Mouse (Mus musculus): ENCODE data around the gene Aspdh. TPM values are rescaled to one million over a fixed set of nuclear protein-coding genes. Genes with fewer than 3 reads are reported as not detected.

Aspdh gene
- polyA plus RNA-seq, 1 experiment: not detected

GRCm38 (mm10) chr7:44471880-44472557 lies 6.8 kb downstream of the Aspdh start:
- Histone ChIP-seq H3K27me3 (ENCODE audit: control insufficient read depth, insufficient read depth, insufficient read length) (no peaks in the 10 kb centered on the region), H3K36me3 (ENCODE audit: control insufficient read depth, insufficient read depth) (no peaks in the 10 kb centered on the region), H3K4me3 (no peak overlapping the region), H3K4me2 (ENCODE audit: low read depth) (no peak overlapping the region), H3ac (ENCODE audit: control insufficient read depth, insufficient read length) (no peak overlapping the region), H3K79me2 (ENCODE audit: control insufficient read depth, insufficient read depth) (no peaks in the 10 kb centered on the region)
- no peak for TF ChIP-seq TCF3 (IDR thresholded peaks at IDR 0.05; ENCODE audit: insufficient read length, low read depth)
- TF ChIP-seq MYOD1 (IDR thresholded peaks at IDR 0.05; ENCODE audit: control insufficient read depth in 1 of 3, insufficient read length in 2 of 3, low read depth in 2 of 3): peak in 1 of 3 experiments; percentile 68
- peak in 1 of 3 experiments; percentile 51 for TF ChIP-seq MYOG (IDR thresholded peaks at IDR 0.05; ENCODE audit: control insufficient read depth in 1 of 3, insufficient read depth in 1 of 3, insufficient read length in 2 of 3, low read depth in 2 of 3)
- TF ChIP-seq POLR2AphosphoS2 (IDR thresholded peaks at IDR 0.05; ENCODE audit: insufficient read length, low read depth): peak; percentile 82

GRCm38 (mm10) chr7:44472558-44472885 lies 7.3 kb downstream of the Aspdh start:
- Histone ChIP-seq H3K27me3 (ENCODE audit: control insufficient read depth, insufficient read depth, insufficient read length) (no peaks in the 10 kb centered on the region), H3K79me2 (ENCODE audit: control insufficient read depth, insufficient read depth) (no peaks in the 10 kb centered on the region), H3K4me2 (ENCODE audit: low read depth) (peak overlapping the region; percentile 55), H3K4me3 (no peak overlapping the region), H3ac (ENCODE audit: control insufficient read depth, insufficient read length) (no peak overlapping the region), H3K36me3 (ENCODE audit: control insufficient read depth, insufficient read depth) (no peaks in the 10 kb centered on the region)
- no peak for TF ChIP-seq SRF (IDR thresholded peaks at IDR 0.05; ENCODE audit: control insufficient read depth, insufficient read length, low read depth)
- no peak for TF ChIP-seq MYOD1 (IDR thresholded peaks at IDR 0.05; ENCODE audit: control insufficient read depth in 1 of 3, insufficient read length in 2 of 3, low read depth in 2 of 3)
- no peak for TF ChIP-seq CEBPB (IDR thresholded peaks at IDR 0.05; ENCODE audit: insufficient read depth, poor library complexity, severe bottlenecking)
- TF ChIP-seq USF1 (IDR thresholded peaks at IDR 0.05; ENCODE audit: low read depth): no peak
- no peak for TF ChIP-seq MYOG (IDR thresholded peaks at IDR 0.05; ENCODE audit: control insufficient read depth in 1 of 3, insufficient read depth in 1 of 3, insufficient read length in 2 of 3, low read depth in 2 of 3)
- no peak for TF ChIP-seq E2F4 (IDR thresholded peaks at IDR 0.05; ENCODE audit: insufficient read depth)
- no peak for TF ChIP-seq POLR2A (IDR thresholded peaks at IDR 0.05; ENCODE audit: insufficient read length, low read depth)

GRCm38 (mm10) chr7:44472961-44473646 lies 7.9 kb downstream of the Aspdh start:
- Histone ChIP-seq H3ac (ENCODE audit: control insufficient read depth, insufficient read length) (peak overlapping the region; percentile 29), H3K27me3 (ENCODE audit: control insufficient read depth, insufficient read depth, insufficient read length) (no peaks in the 10 kb centered on the region), H3K36me3 (ENCODE audit: control insufficient read depth, insufficient read depth) (no peaks in the 10 kb centered on the region), H3K4me3 (peak overlapping the region; percentile 31), H3K79me2 (ENCODE audit: control insufficient read depth, insufficient read depth) (no peaks in the 10 kb centered on the region), H3K4me2 (ENCODE audit: low read depth) (peak overlapping the region; percentile 66)
- TF ChIP-seq MYOD1 (IDR thresholded peaks at IDR 0.05; ENCODE audit: control insufficient read depth in 1 of 3, insufficient read length in 2 of 3, low read depth in 2 of 3) (peak; percentile 86 to 97 (median 93)), POLR2A (IDR thresholded peaks at IDR 0.05; ENCODE audit: insufficient read length, low read depth) (peak; percentile 76), USF1 (IDR thresholded peaks at IDR 0.05; ENCODE audit: low read depth) (no peak), TCF12 (IDR thresholded peaks at IDR 0.05; ENCODE audit: insufficient read depth, poor library complexity, severe bottlenecking) (peak; percentile 94), REST (IDR thresholded peaks at IDR 0.05; ENCODE audit: insufficient read depth, insufficient read length) (no peak), SRF (IDR thresholded peaks at IDR 0.05; ENCODE audit: control insufficient read depth, insufficient read length, low read depth) (peak; percentile 94), POLR2AphosphoS2 (IDR thresholded peaks at IDR 0.05; ENCODE audit: insufficient read length, low read depth) (peak; percentile 93), MAX (IDR thresholded peaks at IDR 0.05; ENCODE audit: low read depth) (no peak), MYOG (IDR thresholded peaks at IDR 0.05; ENCODE audit: control insufficient read depth in 1 of 3, insufficient read depth in 1 of 3, insufficient read length in 2 of 3, low read depth in 2 of 3) (peak; percentile 93 to 95 (median 95)), TCF3 (IDR thresholded peaks at IDR 0.05; ENCODE audit: insufficient read length, low read depth) (peak; percentile 85), CEBPB (IDR thresholded peaks at IDR 0.05; ENCODE audit: insufficient read depth, poor library complexity, severe bottlenecking) (no peak), E2F4 (IDR thresholded peaks at IDR 0.05; ENCODE audit: insufficient read depth) (no peak)

- Histone ChIP-seq H3K4me2 (ENCODE audit: low read depth) (peak overlapping the region; percentile 66), H3K36me3 (ENCODE audit: control insufficient read depth, insufficient read depth) (no peaks in the 10 kb centered on the region), H3K79me2 (ENCODE audit: control insufficient read depth, insufficient read depth) (peaks cover 4% of the 10 kb centered on the region), H3K27me3 (ENCODE audit: control insufficient read depth, insufficient read depth, insufficient read length) (no peaks in the 10 kb centered on the region), H3K4me3 (peak overlapping the region; percentile 31), H3ac (ENCODE audit: control insufficient read depth, insufficient read length) (peak overlapping the region; percentile 29)
- peak; percentile 58 to 95 (median 81) for TF ChIP-seq MYOG (IDR thresholded peaks at IDR 0.05; ENCODE audit: control insufficient read depth in 1 of 3, insufficient read depth in 1 of 3, insufficient read length in 2 of 3, low read depth in 2 of 3)
- TF ChIP-seq TCF3 (IDR thresholded peaks at IDR 0.05; ENCODE audit: insufficient read length, low read depth): peak; percentile 60
- TF ChIP-seq POLR2AphosphoS2 (IDR thresholded peaks at IDR 0.05; ENCODE audit: insufficient read length, low read depth): peak; percentile 94
- TF ChIP-seq POLR2A (IDR thresholded peaks at IDR 0.05; ENCODE audit: insufficient read length, low read depth): peak; percentile 80
- TF ChIP-seq TCF12 (IDR thresholded peaks at IDR 0.05; ENCODE audit: insufficient read depth, poor library complexity, severe bottlenecking): no peak
- no peak for TF ChIP-seq REST (IDR thresholded peaks at IDR 0.05; ENCODE audit: insufficient read depth, insufficient read length)
- peak in 2 of 3 experiments; percentile 78 to 92 for TF ChIP-seq MYOD1 (IDR thresholded peaks at IDR 0.05; ENCODE audit: control insufficient read depth in 1 of 3, insufficient read length in 2 of 3, low read depth in 2 of 3)
- no peak for TF ChIP-seq MAX (IDR thresholded peaks at IDR 0.05; ENCODE audit: low read depth)
These were observed 9.2 kb downstream of the Aspdh start for GRCm38 (mm10) chr7:44474419-44474818.

All from myocyte (in vitro differentiated cells).